Mouse (Mus musculus) embryonic facial prominence, embryonic 13.5 days (tissue): Measurements from ENCODE around the gene Vps13d. TPM values are rescaled to one million over a fixed set of nuclear protein-coding genes. Genes with fewer than 3 reads are reported as not detected.

ENCODE experiments used
- ATAC-seq: fragments of 200-750 bp; cut with Nextera tagmentation; 2 replicates; pipeline ENCODE4 v1.8.0; 2017; ENCODE audit warnings: low read depth; ENCODE audit not compliant: insufficient number of reproducible peaks, insufficient read depth, low FRiP score, low TSS enrichment
- H3K27ac ChIP-seq: fragments of 300-500 bp; sonication (generic); 2 replicates; pipeline ENCODE4 v1.5.1; 2015; ENCODE audit warnings: moderate library complexity, mild to moderate bottlenecking, inconsistent platforms
- H3K27me3 ChIP-seq: fragments of 300-500 bp; sonication (generic); 2 replicates; pipeline ENCODE4 v1.6.1; 2015; ENCODE audit warnings: mild to moderate bottlenecking, inconsistent platforms
- H3K36me3 ChIP-seq: fragments of 300-500 bp; sonication (generic); 2 replicates; pipeline ENCODE4 v1.6.1; 2015; ENCODE audit warnings: mild to moderate bottlenecking, inconsistent platforms
- H3K4me1 ChIP-seq: fragments of 300-500 bp; sonication (generic); 2 replicates; pipeline ENCODE4 v1.6.1; 2015; ENCODE audit warnings: inconsistent platforms
- H3K4me2 ChIP-seq: fragments of 300-500 bp; sonication (generic); 2 replicates; pipeline ENCODE4 v1.6.1; 2015; ENCODE audit warnings: moderate library complexity, mild to moderate bottlenecking, inconsistent platforms
- H3K4me3 ChIP-seq: fragments of 300-500 bp; sonication (generic); 2 replicates; pipeline ENCODE4 v1.5.1; 2015; ENCODE audit warnings: mild to moderate bottlenecking, inconsistent platforms
- H3K9ac ChIP-seq: fragments of 300-500 bp; sonication (generic); 2 replicates; pipeline ENCODE4 v1.6.1; 2015; ENCODE audit warnings: mild to moderate bottlenecking, inconsistent platforms
- H3K9me3 ChIP-seq: fragments of 300-500 bp; sonication (generic); 2 replicates; pipeline ENCODE4 v1.6.1; 2016; ENCODE audit warnings: inconsistent platforms
- WGBS: fragments of 180-500 bp; shearing (Covaris S2); methylation state at CpG from one replicate; pipeline ENCODE4 v1.1.7; 2015; ENCODE audit warnings: mixed read lengths; 5-methylcytosine and 5-hydroxymethylcytosine counted together
- polyA plus RNA-seq: library from polyadenylated mRNA; unstranded; fragments of >200 nt; fragmentation: Nextera tagmentation; extraction: Ambion mirVana; gene quantifications from 2 replicates; pipeline ENCODE4 v1.2.1, GENCODE M21; 2015

Vps13d gene
- polyA plus RNA-seq, 1 experiment from 2014 or later, result 6.7 TPM

- H3K4me2 ChIP-seq, result no peak overlapping the region
- no peaks in the 10 kb centered on the region for H3K9me3 ChIP-seq
- H3K27me3 ChIP-seq, result no peaks in the 10 kb centered on the region
- no peak overlapping the region for H3K4me3 ChIP-seq
- H3K4me1 ChIP-seq, result peaks cover 4% of the 10 kb centered on the region
- H3K27ac ChIP-seq, result no peak overlapping the region
- ATAC-seq, result no peak
- WGBS, result 19% methylated on average over 5 of the region's 5 CpGs
- H3K36me3 ChIP-seq, result no peaks in the 10 kb centered on the region
- no peak overlapping the region for H3K9ac ChIP-seq
These were observed 14.9 kb upstream of the Vps13d start for GRCm38 (mm10) chr4:145209690-145210088.

- Histone ChIP-seq H3K4me3 (no peak overlapping the region), H3K9me3 (no peaks in the 10 kb centered on the region), H3K4me2 (no peak overlapping the region), H3K27me3 (no peaks in the 10 kb centered on the region), H3K27ac (no peak overlapping the region), H3K9ac (no peak overlapping the region), H3K4me1 (peaks cover 4% of the 10 kb centered on the region), H3K36me3 (no peaks in the 10 kb centered on the region)
- 0 out of 2 replicates have a peak, but pooled peaks have one; percentile 58 for ATAC-seq
- 79% methylated on average over 6 of the region's 6 CpGs for WGBS
These were observed 14.4 kb upstream of the Vps13d start for GRCm38 (mm10) chr4:145209076-145209689.

GRCm38 (mm10) chr4:145207718-145208371 lies 13.0 kb upstream of the Vps13d start:
- 72% methylated on average over 3 of the region's 3 CpGs for WGBS
- Histone ChIP-seq H3K9ac (no peak overlapping the region), H3K27ac (no peak overlapping the region), H3K36me3 (no peaks in the 10 kb centered on the region), H3K4me3 (no peak overlapping the region), H3K4me1 (peaks cover 4% of the 10 kb centered on the region), H3K4me2 (no peak overlapping the region), H3K9me3 (no peaks in the 10 kb centered on the region), H3K27me3 (no peaks in the 10 kb centered on the region)
- ATAC-seq, result no peak

- Histone ChIP-seq H3K36me3 (no peaks in the 10 kb centered on the region), H3K9ac (no peak overlapping the region), H3K4me1 (peaks cover 7% of the 10 kb centered on the region), H3K4me2 (no peak overlapping the region), H3K27ac (no peak overlapping the region), H3K9me3 (no peaks in the 10 kb centered on the region), H3K27me3 (no peaks in the 10 kb centered on the region), H3K4me3 (no peak overlapping the region)
- no peak for ATAC-seq
- WGBS, result 85% methylated on average over 8 of the region's 8 CpGs
These were observed 10.0 kb upstream of the Vps13d start for GRCm38 (mm10) chr4:145204779-145205178.

- WGBS, result 53% methylated on average over 2 of the region's 2 CpGs
- ATAC-seq, result no peak
- Histone ChIP-seq H3K27me3 (no peaks in the 10 kb centered on the region), H3K4me1 (peaks cover 7% of the 10 kb centered on the region), H3K36me3 (no peaks in the 10 kb centered on the region), H3K9me3 (no peaks in the 10 kb centered on the region), H3K4me2 (no peak overlapping the region), H3K9ac (no peak overlapping the region), H3K4me3 (no peak overlapping the region), H3K27ac (no peak overlapping the region)
These were observed 8.5 kb upstream of the Vps13d start for GRCm38 (mm10) chr4:145203305-145203704.

GRCm38 (mm10) chr4:145201424-145201823 lies 6.6 kb upstream of the Vps13d start:
- Histone ChIP-seq H3K36me3 (no peaks in the 10 kb centered on the region), H3K4me1 (0 out of 2 replicates have a peak, but pooled peaks cover 3% of the 10 kb centered on the region), H3K9me3 (no peaks in the 10 kb centered on the region), H3K27me3 (no peaks in the 10 kb centered on the region), H3K27ac (no peak overlapping the region), H3K4me3 (no peak overlapping the region), H3K9ac (no peak overlapping the region), H3K4me2 (no peak overlapping the region)
- no peak for ATAC-seq
- 70% methylated on average over 3 of the region's 3 CpGs for WGBS

GRCm38 (mm10) chr4:145199982-145200699 lies 5.3 kb upstream of the Vps13d start:
- H3K4me1 ChIP-seq, result 0 out of 2 replicates have a peak, but pooled peaks cover 5% of the 10 kb centered on the region
- H3K27ac ChIP-seq, result no peak overlapping the region
- H3K9ac ChIP-seq, result no peak overlapping the region
- no peaks in the 10 kb centered on the region for H3K36me3 ChIP-seq
- no peak for ATAC-seq
- H3K9me3 ChIP-seq, result no peaks in the 10 kb centered on the region
- WGBS, result 27% methylated on average over 11 of the region's 11 CpGs
- no peak overlapping the region for H3K4me2 ChIP-seq
- H3K4me3 ChIP-seq, result no peak overlapping the region
- H3K27me3 ChIP-seq, result no peaks in the 10 kb centered on the region

GRCm38 (mm10) chr4:145196586-145196985 lies 1.8 kb upstream of the Vps13d start:
- Histone ChIP-seq H3K27ac (no peak overlapping the region), H3K27me3 (no peaks in the 10 kb centered on the region), H3K4me2 (no peak overlapping the region), H3K4me1 (peaks cover 24% of the 10 kb centered on the region), H3K4me3 (no peak overlapping the region), H3K36me3 (no peaks in the 10 kb centered on the region), H3K9ac (no peak overlapping the region), H3K9me3 (no peaks in the 10 kb centered on the region)
- WGBS, result 83% methylated on average over 4 of the region's 4 CpGs
- ATAC-seq, result no peak

GRCm38 (mm10) chr4:145195172-145195571 lies 367 bp upstream of the Vps13d start:
- peak overlapping the region; percentile 96 for H3K4me2 ChIP-seq
- 0 out of 2 replicates have a peak, but pooled peaks cover 4% of the 10 kb centered on the region for H3K36me3 ChIP-seq
- peak overlapping the region; percentile 96 for H3K4me3 ChIP-seq
- no peak overlapping the region for H3K27ac ChIP-seq
- H3K9me3 ChIP-seq, result no peaks in the 10 kb centered on the region
- H3K9ac ChIP-seq, result no peak overlapping the region
- no peaks in the 10 kb centered on the region for H3K27me3 ChIP-seq
- H3K4me1 ChIP-seq, result peaks cover 24% of the 10 kb centered on the region
- WGBS, result 24% methylated on average over 5 of the region's 5 CpGs
- no peak for ATAC-seq

- H3K27ac ChIP-seq, result peak overlapping the region; percentile 51; the same call in 1 of the 2 replicates
These were observed 754 bp downstream of the Vps13d start for GRCm38 (mm10) chr4:145193991-145194511.

GRCm38 (mm10) chr4:145193406-145193805 lies 1.4 kb downstream of the Vps13d start:
- Histone ChIP-seq H3K9ac (peak overlapping the region; percentile 89; the same call in 1 of the 2 replicates), H3K36me3 (peaks cover 21% of the 10 kb centered on the region), H3K4me2 (peak overlapping the region; percentile 96), H3K4me1 (peaks cover 21% of the 10 kb centered on the region), H3K9me3 (no peaks in the 10 kb centered on the region), H3K27me3 (no peaks in the 10 kb centered on the region), H3K4me3 (peak overlapping the region; percentile 96), H3K27ac (no peak overlapping the region)
- WGBS, result 42% methylated on average over 3 of the region's 3 CpGs
- no peak for ATAC-seq

More at GRCm38 (mm10) chr4:145193991-145194511, 754 bp downstream of the Vps13d start:
- Histone ChIP-seq H3K9ac (peak overlapping the region; percentile 89), H3K36me3 (peaks cover 15% of the 10 kb centered on the region), H3K4me3 (peak overlapping the region; percentile 96), H3K4me1 (peaks cover 21% of the 10 kb centered on the region), H3K27me3 (no peaks in the 10 kb centered on the region), H3K9me3 (no peaks in the 10 kb centered on the region), H3K4me2 (peak overlapping the region; percentile 96)
- no peak for ATAC-seq
- WGBS, result under 1% methylated on average over 10 of the region's 10 CpGs
